Mouse (Mus musculus) kidney, postnatal 0 days (tissue): ENCODE results near the gene Tspan4. TPM values are rescaled to one million over a fixed set of nuclear protein-coding genes. Genes with fewer than 3 reads are reported as not detected.
"Not testable (repeated sequence)": the region's sequence is repeated elsewhere in the genome, so short reads cannot be mapped to it uniquely, and the experiment has no call there.

Source experiments
- ATAC-seq: fragments of 200-750 bp; cut with Nextera tagmentation; replicated peaks from 2 replicates; pipeline ENCODE4 v1.8.0; 2017; ENCODE audit warnings: low read depth, moderate number of reproducible peaks, moderate TSS enrichment, moderate library complexity; ENCODE audit not compliant: low FRiP score
- DNase-seq: peaks from one replicate; pipeline ENCODE4 v3.0.0-alpha.2; 2016; ENCODE audit warnings: low spot score
- H3K27ac ChIP-seq: fragments of 300-500 bp; sonication (generic); 2 replicates; pipeline ENCODE4 v1.5.1; 2014; ENCODE audit warnings: mild to moderate bottlenecking
- H3K27me3 ChIP-seq: fragments of 300-500 bp; sonication (generic); 2 replicates; pipeline ENCODE4 v1.6.1; 2014; ENCODE audit warnings: low read length, mixed read lengths; ENCODE audit not compliant: insufficient read depth
- H3K36me3 ChIP-seq: fragments of 300-500 bp; sonication (generic); 2 replicates; pipeline ENCODE4 v1.6.1; 2014; ENCODE audit warnings: low read length, mixed read lengths; ENCODE audit not compliant: insufficient read depth
- H3K4me1 ChIP-seq: fragments of 300-500 bp; sonication (generic); replicated peaks from 2 replicates; pipeline ENCODE4 v1.6.1; 2014; ENCODE audit warnings: antibody characterized with exemption, low read length, mixed read lengths; ENCODE audit not compliant: insufficient read depth
- H3K4me2 ChIP-seq: fragments of 300-500 bp; sonication (generic); 2 replicates; pipeline ENCODE4 v1.6.1; 2014; ENCODE audit warnings: mild to moderate bottlenecking, low read length, moderate library complexity, mixed read lengths
- H3K4me3 ChIP-seq: fragments of 300-500 bp; sonication (generic); replicated peaks from 2 replicates; pipeline ENCODE4 v1.5.1; 2014; ENCODE audit warnings: low read depth, low read length
- H3K9ac ChIP-seq: fragments of 300-500 bp; sonication (generic); 2 replicates; pipeline ENCODE4 v1.6.1; 2014; ENCODE audit warnings: low read depth, low read length
- H3K9me3 ChIP-seq: fragments of 300-500 bp; sonication (generic); replicated peaks from 2 replicates; pipeline ENCODE4 v1.6.1; 2016; ENCODE audit warnings: low read length, inconsistent platforms, mixed read lengths
- CTCF ChIP-seq: IDR thresholded peaks from 2 replicates; pipeline ENCODE4 v1.5.1; 2016; ENCODE audit warnings: antibody characterized with exemption, low read depth, mild to moderate bottlenecking, moderate library complexity
- WGBS: fragments of 180-500 bp; shearing (Covaris S2); extraction: QIAGEN DNeasy Blood & Tissue Kit; methylation state at CpG from one replicate; pipeline ENCODE4 v1.1.7; 2014; 5-methylcytosine and 5-hydroxymethylcytosine counted together
- polyA plus RNA-seq: library from polyadenylated mRNA; unstranded; fragments of >200 nt; fragmentation: Nextera tagmentation; extraction: Ambion mirVana; gene quantifications from 2 replicates; pipeline ENCODE4 v1.2.1, GENCODE M21; 2015

Tspan4 gene
- polyA plus RNA-seq, 1 experiment from 2014 or later = 115 TPM

DNA sequence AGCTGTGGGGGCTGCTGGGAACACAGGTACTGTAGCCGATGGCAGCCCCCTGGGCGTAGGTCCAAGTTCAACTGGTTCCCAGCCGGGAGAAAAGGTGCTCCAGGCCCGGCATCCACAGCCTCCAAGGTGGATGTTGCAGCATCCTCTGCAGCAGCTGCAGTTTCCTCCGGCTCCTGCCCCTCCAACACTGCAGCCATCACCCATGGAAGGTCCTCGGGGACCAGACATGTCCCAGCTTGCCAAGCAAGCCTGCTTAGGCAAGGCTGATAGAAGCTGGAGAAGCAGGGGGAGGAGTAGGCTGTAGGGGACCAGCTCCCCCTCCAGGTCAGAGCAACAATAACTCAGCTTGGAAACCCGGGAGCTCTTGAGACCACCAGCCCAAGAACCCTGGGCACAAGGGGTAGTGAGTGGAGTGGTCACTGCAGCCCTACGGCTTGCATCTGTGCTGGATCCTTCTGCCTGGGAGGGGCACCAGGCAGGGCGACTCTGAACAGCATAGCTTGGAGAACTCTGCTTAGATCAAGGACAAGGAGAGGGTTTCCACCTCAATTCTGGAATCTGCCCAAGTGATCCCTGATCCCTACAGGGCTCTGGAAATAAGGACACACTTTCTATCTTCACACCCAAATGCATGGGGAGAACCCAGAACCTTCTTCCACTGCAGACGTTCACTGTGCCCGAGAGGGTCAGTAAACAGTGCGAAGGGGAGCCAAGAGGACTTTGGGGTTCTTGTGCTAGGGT is 31.8 kb upstream of the Tspan4 start:
- peak; percentile 7; the same call in 1 of the 2 replicates for ATAC-seq
- 9% methylated on average over 12 of the region's 12 CpGs for WGBS
- peaks cover 20% of the 10 kb centered on the region; the same call in 1 of the 2 replicates for H3K4me1 ChIP-seq

DNA sequence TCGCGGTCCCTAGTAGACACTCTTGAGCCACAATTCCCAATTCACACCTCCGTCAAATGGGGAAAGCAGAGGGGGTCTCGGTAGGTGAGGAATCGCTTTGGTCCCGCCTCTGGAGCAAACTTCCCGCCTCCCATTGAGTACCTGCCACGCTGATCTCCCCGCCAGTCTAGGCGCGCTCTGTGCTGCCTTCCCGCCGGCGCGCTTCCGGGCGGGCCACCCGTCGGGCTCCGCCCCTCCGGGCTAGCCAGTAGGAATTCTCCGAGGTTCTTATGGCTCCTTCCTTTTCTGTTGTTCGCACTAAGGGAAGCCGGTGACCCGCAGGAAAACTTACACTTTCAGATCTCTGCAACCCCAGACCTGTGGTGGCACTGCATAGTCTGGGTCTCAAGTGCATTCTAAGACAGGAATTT is 31.2 kb upstream of the Tspan4 start, which contains the start of gene Pidd1:
Pidd1 (minus strand) TSS at position 198 of the 410 bp plus-strand sequence.
- peak; percentile 93 for DNase-seq
- H3K27ac ChIP-seq = peak within 1 kb of the TSS; percentile 27
- peak within 1 kb of the TSS; percentile 88 for H3K4me2 ChIP-seq
- peak; percentile 30; the same call in 1 of the 2 replicates for ATAC-seq
- peak within 1 kb of the TSS; percentile 61 for H3K9ac ChIP-seq
- H3K36me3 ChIP-seq = peaks cover 7% of the 10 kb centered on the region; the same call in 1 of the 2 replicates
- H3K4me3 ChIP-seq = peak within 1 kb of the TSS; percentile 44
- H3K4me1 ChIP-seq = peaks cover 22% of the 10 kb centered on the region; the same call in 1 of the 2 replicates
- WGBS = 0% methylated on average over 25 of the region's 25 CpGs
- no peak for TF ChIP-seq CTCF
- H3K27me3 ChIP-seq = no peaks in the 10 kb centered on the region
- no peaks in the 10 kb centered on the region for H3K9me3 ChIP-seq

More for the DNA sequence above, 31.8 kb upstream of the Tspan4 start:
- peak; percentile 78 for DNase-seq
- peak; percentile 59 for TF ChIP-seq CTCF
- peak overlapping the region; percentile 88 for H3K4me2 ChIP-seq
- peak overlapping the region; percentile 61 for H3K9ac ChIP-seq
- H3K4me3 ChIP-seq = peak overlapping the region; percentile 44
- no peaks in the 10 kb centered on the region for H3K9me3 ChIP-seq
- H3K27me3 ChIP-seq = no peaks in the 10 kb centered on the region
- H3K27ac ChIP-seq = peak overlapping the region; percentile 27; the same call in 1 of the 2 replicates
- H3K36me3 ChIP-seq = peaks cover 5% of the 10 kb centered on the region; the same call in 1 of the 2 replicates

- 85% methylated on average over 3 of the region's 3 CpGs for WGBS
Observed at GRCm38 (mm10) chr7:141446374-141446773, 28.7 kb upstream of the Tspan4 start.

GRCm38 (mm10) chr7:141447110-141447991 is 27.7 kb upstream of the Tspan4 start, which contains the start of gene Rplp2:
Rplp2 (plus strand) TSS chr7:141447370.
- under 1% methylated on average over 63 of the region's 63 CpGs for WGBS
- peak; percentile 88 for ATAC-seq
- 0 out of 2 replicates have a peak, but pooled peaks have one; percentile 8 for TF ChIP-seq CTCF

More at GRCm38 (mm10) chr7:141446374-141446773, 28.7 kb upstream of the Tspan4 start:
- not testable (repeated sequence) for H3K27ac ChIP-seq, DNase-seq, H3K27me3 ChIP-seq, H3K9ac ChIP-seq, H3K9me3 ChIP-seq, ATAC-seq, H3K4me2 ChIP-seq, H3K4me3 ChIP-seq
- peaks cover 20% of the 10 kb centered on the region; the same call in 1 of the 2 replicates for H3K4me1 ChIP-seq
- peaks cover 11% of the 10 kb centered on the region; the same call in 1 of the 2 replicates for H3K36me3 ChIP-seq

DNA sequence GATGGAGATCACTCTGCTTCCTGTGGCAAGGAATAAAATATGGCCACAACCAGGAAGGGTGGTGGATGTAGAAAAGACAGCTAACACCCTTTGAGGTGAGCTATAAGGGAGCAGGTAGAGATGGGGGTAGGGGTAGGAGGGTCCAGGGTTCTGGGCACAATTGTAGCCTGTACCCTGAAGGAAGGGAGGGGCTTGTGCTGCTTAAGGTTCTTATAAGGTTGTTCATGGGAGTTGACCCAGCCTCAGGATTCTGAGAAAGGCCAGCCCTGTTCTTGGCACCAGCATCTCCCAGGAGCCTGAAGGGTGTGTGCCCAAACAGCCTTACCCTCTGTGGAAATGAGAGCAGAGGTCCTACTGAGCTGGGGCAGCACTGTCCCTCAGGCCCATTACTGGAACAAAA is 23.1 kb upstream of the Tspan4 start:
- TF ChIP-seq CTCF = no peak
- Histone ChIP-seq H3K9ac (no peak overlapping the region), H3K4me1 (0 out of 2 replicates have a peak, but pooled peaks cover 7% of the 10 kb centered on the region), H3K4me2 (no peak overlapping the region), H3K36me3 (peaks cover 17% of the 10 kb centered on the region; the same call in 1 of the 2 replicates), H3K27ac (no peak overlapping the region), H3K4me3 (no peak overlapping the region), H3K27me3 (no peaks in the 10 kb centered on the region), H3K9me3 (no peaks in the 10 kb centered on the region)
- no peak for ATAC-seq
- DNase-seq = no peak

More at GRCm38 (mm10) chr7:141447110-141447991, 27.7 kb upstream of the Tspan4 start, which contains the start of gene Rplp2:
- Histone ChIP-seq H3K9me3 (no peaks in the 10 kb centered on the region), H3K36me3 (peaks cover 17% of the 10 kb centered on the region; the same call in 1 of the 2 replicates), H3K27ac (peak within 1 kb of the TSS; percentile 86), H3K4me1 (peaks cover 20% of the 10 kb centered on the region; the same call in 1 of the 2 replicates), H3K4me2 (peak within 1 kb of the TSS; percentile 60), H3K9ac (peak within 1 kb of the TSS; percentile 81), H3K27me3 (no peaks in the 10 kb centered on the region), H3K4me3 (peak within 1 kb of the TSS; percentile 73)
- peak; percentile 98 for DNase-seq
